Mouse (Mus musculus) limb, embryonic 14.5 days (tissue): ENCODE data around the gene 2410141K09Rik. TPM values are rescaled to one million over a fixed set of nuclear protein-coding genes. Genes with fewer than 3 reads are reported as not detected.
"Not testable (repeated sequence)": the region's sequence is repeated elsewhere in the genome, so short reads cannot be mapped to it uniquely, and the experiment has no call there.

Source experiments
- ATAC-seq: fragments of 200-750 bp; cut with Nextera tagmentation; 2 replicates; pipeline ENCODE4 v1.8.0; 2017; ENCODE audit warnings: low read depth, moderate number of reproducible peaks, moderate TSS enrichment; ENCODE audit not compliant: low FRiP score
- DNase-seq: peaks from one replicate; pipeline ENCODE4 v3.0.0-alpha.2; 2015; ENCODE audit warnings: low spot score
- H3K27ac ChIP-seq: fragments of 300-500 bp; sonication (generic); replicated peaks from 2 replicates; pipeline ENCODE4 v1.5.1; 2014; ENCODE audit warnings: low read depth, mild to moderate bottlenecking, low read length, moderate library complexity, mixed read lengths
- H3K27me3 ChIP-seq: fragments of 300-500 bp; sonication (generic); 2 replicates; pipeline ENCODE4 v1.6.1; 2014; ENCODE audit warnings: low read length, mixed read lengths; ENCODE audit not compliant: control insufficient read depth, insufficient read depth
- H3K36me3 ChIP-seq: fragments of 300-500 bp; sonication (generic); 2 replicates; pipeline ENCODE4 v1.6.1; 2014; ENCODE audit warnings: mild to moderate bottlenecking, low read length, moderate library complexity, mixed read lengths; ENCODE audit not compliant: control insufficient read depth, insufficient read depth
- H3K4me1 ChIP-seq: fragments of 300-500 bp; sonication (generic); 2 replicates; pipeline ENCODE4 v1.6.1; 2014; ENCODE audit warnings: antibody characterized with exemption, low read length, mixed read lengths; ENCODE audit not compliant: control insufficient read depth, insufficient read depth
- H3K4me2 ChIP-seq: fragments of 300-500 bp; sonication (generic); replicated peaks from 2 replicates; pipeline ENCODE4 v1.6.1; 2014; ENCODE audit warnings: low read depth, mild to moderate bottlenecking, low read length, moderate library complexity; ENCODE audit not compliant: severe bottlenecking
- H3K4me3 ChIP-seq: fragments of 300-500 bp; sonication (generic); replicated peaks from 2 replicates; pipeline ENCODE4 v1.5.1; 2014; ENCODE audit warnings: low read length
- H3K9ac ChIP-seq: fragments of 300-500 bp; sonication (generic); 2 replicates; pipeline ENCODE4 v1.6.1; 2014; ENCODE audit warnings: mild to moderate bottlenecking, low read depth, low read length, moderate library complexity; ENCODE audit not compliant: severe bottlenecking
- H3K9me3 ChIP-seq: fragments of 300-500 bp; sonication (generic); 2 replicates; pipeline ENCODE4 v1.6.1; 2016; ENCODE audit warnings: low read length; ENCODE audit not compliant: control insufficient read depth
- WGBS: fragments of 180-500 bp; shearing (Covaris S2); extraction: QIAGEN DNeasy Blood & Tissue Kit; methylation state at CpG from one replicate; pipeline ENCODE4 v1.1.7; 2014; 5-methylcytosine and 5-hydroxymethylcytosine counted together
- polyA plus RNA-seq, 2 experiments: library from polyadenylated mRNA; depleted of rRNA in 1 of 2; stranded (reverse) in 1 of 2; unstranded in 1 of 2; fragments of >200 nt; fragmentation: Nextera tagmentation in 1 of 2; extraction: Ambion mirVana in 1 of 2; gene quantifications; 2 replicates each; pipeline versions ENCODE4 v1.2.1 to v1.2.3; 2012 to 2014

Gene 2410141K09Rik
- polyA plus RNA-seq (2012; rRNA removed) (not detected in 2 replicates), polyA plus RNA-seq (2014; fragmentation: Nextera tagmentation; extraction: Ambion mirVana) (not detected in 2 replicates)

- H3K4me3 ChIP-seq, H3K9ac ChIP-seq, H3K36me3 ChIP-seq, H3K4me2 ChIP-seq, H3K9me3 ChIP-seq, H3K4me1 ChIP-seq, H3K27me3 ChIP-seq, ATAC-seq, H3K27ac ChIP-seq, DNase-seq: not testable (repeated sequence)
- no CpG with 5 or more reads among the region's 6 CpGs for WGBS
Observed at GRCm38 (mm10) chr13:66441018-66441417, at the start of gene 2410141K09Rik. 2410141K09Rik (minus strand) TSS chr13:66441118.

GRCm38 (mm10) chr13:66426858-66427257 is 14.1 kb downstream of the 2410141K09Rik start:
- WGBS: no CpG with 5 or more reads among the region's 5 CpGs

GRCm38 (mm10) chr13:66414962-66415361 is 26.0 kb downstream of the 2410141K09Rik start:
- H3K9me3 ChIP-seq, H3K4me3 ChIP-seq, H3K36me3 ChIP-seq, H3K9ac ChIP-seq, H3K4me1 ChIP-seq, H3K27ac ChIP-seq, H3K4me2 ChIP-seq, H3K27me3 ChIP-seq, ATAC-seq, DNase-seq: not testable (repeated sequence)
- WGBS: no CpG with 5 or more reads among the region's 2 CpGs

More at GRCm38 (mm10) chr13:66426858-66427257, 14.1 kb downstream of the 2410141K09Rik start:
- DNase-seq, H3K36me3 ChIP-seq, ATAC-seq, H3K4me2 ChIP-seq, H3K27me3 ChIP-seq, H3K9ac ChIP-seq, H3K4me1 ChIP-seq, H3K4me3 ChIP-seq, H3K9me3 ChIP-seq, H3K27ac ChIP-seq: not testable (repeated sequence)

Other genes starting within 250 kb of the 2410141K09Rik start
- gene Gm10772, start 213.5 kb downstream of the 2410141K09Rik start, polyA plus RNA-seq (2012; rRNA removed): not detected in 2 replicates
- not detected in 2 replicates for gene Gm10772, start 213.5 kb downstream of the 2410141K09Rik start, polyA plus RNA-seq (2014; fragmentation: Nextera tagmentation; extraction: Ambion mirVana)